Mouse (Mus musculus): Measurements from ENCODE around the gene Bax.
"Not testable (repeated sequence)": the region's sequence is repeated elsewhere in the genome, so short reads cannot be mapped to it uniquely, and the experiment has no call there.

The Bax gene

GRCm38 (mm10) chr7:45482166-45482565 lies 15.5 kb upstream of the Bax start:
- no peak for DNase-seq (ENCODE audit: inconsistent age in 2 of 2, low spot score in 1 of 2)

- DNase-seq (ENCODE audit: inconsistent age in 2 of 2, low spot score in 1 of 2): peak; percentile 60 to 82
These were observed 14.8 kb upstream of the Bax start, which contains the start of gene Tulp2 for GRCm38 (mm10) chr7:45481374-45481927. Gene Tulp2, plus strand, starts transcription at chr7:45481877.

GRCm38 (mm10) chr7:45480310-45480709 lies 13.6 kb upstream of the Bax start:
- DNase-seq (ENCODE audit: inconsistent age in 2 of 2, low spot score in 1 of 2): not testable (repeated sequence)

- no peak for DNase-seq (ENCODE audit: inconsistent age in 2 of 2, low spot score in 1 of 2)
These were observed 12.1 kb upstream of the Bax start for GRCm38 (mm10) chr7:45478774-45479173.

- DNase-seq (ENCODE audit: inconsistent age in 2 of 2, low spot score in 1 of 2): peak; percentile 66 to 87
These were observed 10.3 kb upstream of the Bax start for GRCm38 (mm10) chr7:45477003-45477402.

GRCm38 (mm10) chr7:45476453-45476852 lies 9.8 kb upstream of the Bax start:
- DNase-seq (ENCODE audit: inconsistent age in 2 of 2, low spot score in 1 of 2): peak in 1 of 2 experiments; percentile 5

GRCm38 (mm10) chr7:45475291-45475969 lies 8.7 kb upstream of the Bax start:
- DNase-seq (ENCODE audit: inconsistent age in 2 of 2, low spot score in 1 of 2): peak; percentile 57 to 83

GRCm38 (mm10) chr7:45470869-45471268 lies 4.2 kb upstream of the Bax start:
- peak; percentile 68 to 90 for DNase-seq (ENCODE audit: inconsistent age in 2 of 2, low spot score in 1 of 2)

- peak in 1 of 2 experiments; percentile 34 for DNase-seq (ENCODE audit: inconsistent age in 2 of 2, low spot score in 1 of 2)
These were observed 482 bp upstream of the Bax start for GRCm38 (mm10) chr7:45467090-45467670.

- peak; percentile 42 to 55 for DNase-seq (ENCODE audit: inconsistent age in 2 of 2, low spot score in 1 of 2)
These were observed 1.1 kb downstream of the Bax start for GRCm38 (mm10) chr7:45465549-45465948.

GRCm38 (mm10) chr7:45465112-45465511 lies 1.6 kb downstream of the Bax start:
- DNase-seq (ENCODE audit: inconsistent age in 2 of 2, low spot score in 1 of 2): peak in 1 of 2 experiments; percentile 30

- DNase-seq (ENCODE audit: inconsistent age in 2 of 2, low spot score in 1 of 2): peak; percentile 36 to 59
These were observed 2.5 kb downstream of the Bax start for GRCm38 (mm10) chr7:45463987-45464778.

- not testable (repeated sequence) for DNase-seq (ENCODE audit: inconsistent age in 2 of 2, low spot score in 1 of 2)
These were observed 3.8 kb downstream of the Bax start for GRCm38 (mm10) chr7:45462868-45463267.

GRCm38 (mm10) chr7:45462325-45462724 lies 4.4 kb downstream of the Bax start:
- no peak for DNase-seq (ENCODE audit: inconsistent age in 2 of 2, low spot score in 1 of 2)

- no peak for DNase-seq (ENCODE audit: inconsistent age in 2 of 2, low spot score in 1 of 2)
These were observed 4.9 kb downstream of the Bax start for GRCm38 (mm10) chr7:45461781-45462180.

- DNase-seq (ENCODE audit: inconsistent age in 2 of 2, low spot score in 1 of 2): peak; percentile 45 to 71
These were observed 5.4 kb downstream of the Bax start for GRCm38 (mm10) chr7:45461326-45461725.

GRCm38 (mm10) chr7:45460860-45461314 lies 5.8 kb downstream of the Bax start:
- peak; percentile 89 to 95 for DNase-seq (ENCODE audit: inconsistent age in 2 of 2, low spot score in 1 of 2)

GRCm38 (mm10) chr7:45460377-45460776 lies 6.3 kb downstream of the Bax start:
- DNase-seq (ENCODE audit: inconsistent age in 2 of 2, low spot score in 1 of 2): no peak

GRCm38 (mm10) chr7:45459564-45460140 lies 7.0 kb downstream of the Bax start, which contains the start of gene Ftl1:
Gene Ftl1, minus strand, starts transcription at chr7:45459884.
- DNase-seq (ENCODE audit: inconsistent age in 2 of 2, low spot score in 1 of 2): peak; percentile 98 to 99

- DNase-seq (ENCODE audit: inconsistent age in 2 of 2, low spot score in 1 of 2): peak; percentile 77 to 90
These were observed 7.7 kb downstream of the Bax start for GRCm38 (mm10) chr7:45458748-45459563.
